ENCODE assay signal across 17 mouse cellular contexts in genomic region chr1:182113587-182114500, GRCm38 (mm10). TPM values are rescaled to one million over a fixed set of nuclear protein-coding genes. Genes with fewer than 3 reads are reported as not detected.
A peak's percentile ranks its signal among the peaks of the same experiment; 100 is the strongest.
DNase-seq lines count a peak whose midpoint lies in the region; ATAC-seq lines count a peak whose summit lies in the region.
"Had no signal": no experiment of that assay in that cellular context is flagged by ENCODE, and none has a peak within 500 bp of the region (broad histone marks: within the 10 kb centered on the region; RNA-seq: fewer than 3 reads in every experiment).

No protein-coding gene starts in this region.

- no peaks in the 10 kb centered on the region for H3K36me3 ChIP-seq in neural tube, embryonic 15.5 days
- H3K36me3 ChIP-seq in forebrain, embryonic 14.5 days (ENCODE audit: control insufficient read depth, insufficient read depth, low read length): no peaks in the 10 kb centered on the region
- H3K36me3 ChIP-seq: midbrain, embryonic 12.5 days had no signal

- peaks cover 20% of the 10 kb centered on the region for H3K4me1 ChIP-seq in neural tube, embryonic 15.5 days
- H3K4me1 ChIP-seq in forebrain, embryonic 14.5 days (ENCODE audit: control insufficient read depth, insufficient read depth, low read length): peaks cover 8% of the 10 kb centered on the region; the same call in 1 of the 2 replicates

- H3K4me2 ChIP-seq in neural tube, embryonic 15.5 days: no peak overlapping the region; the same call in 1 of the 2 replicates
- H3K4me2 ChIP-seq in forebrain, embryonic 14.5 days (ENCODE audit: low read length): no peak overlapping the region
- H3K4me2 ChIP-seq: heart, embryonic 11.5 days; midbrain, embryonic 12.5 days had no signal

- no peak for ATAC-seq in neural tube, embryonic 15.5 days (ENCODE audit: low FRiP score)
- ATAC-seq in forebrain, embryonic 14.5 days: no peak
- ATAC-seq: inflammation-experienced regulatory T-cells, adult 6 months had no signal

- no peaks in the 10 kb centered on the region for H3K27me3 ChIP-seq in neural tube, embryonic 15.5 days (replicated peaks)
- no peaks in the 10 kb centered on the region for H3K27me3 ChIP-seq in forebrain, embryonic 14.5 days (replicated peaks; ENCODE audit: control insufficient read depth, insufficient read depth, low read length)

- no peak overlapping the region for H3K4me3 ChIP-seq in neural tube, embryonic 15.5 days (replicated peaks)
- no peak overlapping the region for H3K4me3 ChIP-seq in forebrain, embryonic 14.5 days (ENCODE audit: low read depth, low read length)
- H3K4me3 ChIP-seq: midbrain, embryonic 12.5 days had no signal

- no peak overlapping the region for H3K9ac ChIP-seq in neural tube, embryonic 15.5 days (replicated peaks)
- no peak overlapping the region for H3K9ac ChIP-seq in forebrain, embryonic 14.5 days (ENCODE audit: low read length)
- H3K9ac ChIP-seq: midbrain, embryonic 12.5 days had no signal

- 29% methylated on average over 19 of the region's 19 CpGs for WGBS in neural tube, embryonic 15.5 days
- WGBS in forebrain, embryonic 14.5 days: 17% methylated on average over 19 of the region's 19 CpGs

- no peaks in the 10 kb centered on the region for H3K9me3 ChIP-seq in neural tube, embryonic 15.5 days (replicated peaks)
- H3K9me3 ChIP-seq in forebrain, embryonic 14.5 days (replicated peaks; ENCODE audit: control insufficient read depth, low read length): no peaks in the 10 kb centered on the region
- H3K9me3 ChIP-seq: midbrain, embryonic 12.5 days had no signal

- H3K27ac ChIP-seq in neural tube, embryonic 15.5 days (replicated peaks): no peak overlapping the region
- H3K27ac ChIP-seq in forebrain, embryonic 14.5 days (ENCODE audit: low read depth, low read length): no peak overlapping the region
- H3K27ac ChIP-seq: midbrain, embryonic 12.5 days had no signal

- DNase-seq in heart, adult 11 months: peak; percentile 84
- DNase-seq in heart, adult 8-10 months (ENCODE audit: low spot score): no peak
- DNase-seq in neural tube, embryonic 10.5 days (ENCODE audit: extremely low spot score, low spot score): peak; percentile 54
- DNase-seq in forebrain, embryonic 14.5 days (ENCODE audit: low spot score): peak; percentile 50
- DNase-seq in retina, postnatal 1 day: peak; percentile 88
- no peak for DNase-seq in layer of hippocampus, postnatal 36 days
- no peak for DNase-seq in cerebellum, adult 18-20 months
- DNase-seq: adrenal gland, postnatal 25 days; cerebellum, adult 9-10 months; thymus, postnatal 4 days had no signal

RNA-seq across cellular contexts. Expression of gene Srp9, which starts 10.7 kb away (rescaled TPM):
- total RNA-seq in heart, adult 8-10 months (2022): 10 to 100 TPM; 42.7 to 54.0 (median 47.9) TPM
- polyA plus RNA-seq in neural tube, embryonic 15.5 days (2015; fragmentation: Nextera tagmentation; extraction: Ambion mirVana): 132 and 140 TPM in 2 replicates
- 155 and 158 TPM in 2 replicates for polyA plus RNA-seq in forebrain, embryonic 14.5 days (2014; fragmentation: Nextera tagmentation; extraction: Ambion mirVana)
- total RNA-seq in layer of hippocampus, postnatal 36 days (2021): 10 to 100 TPM; 65.2 to 76.7 TPM

RNA-seq across cellular contexts. Expression of gene Vmn1r1, which starts 50.4 kb away (rescaled TPM):
- not detected for total RNA-seq in heart, adult 8-10 months (2022)
- polyA plus RNA-seq in neural tube, embryonic 15.5 days (2015; fragmentation: Nextera tagmentation; extraction: Ambion mirVana): not detected in 2 replicates
- polyA plus RNA-seq in forebrain, embryonic 14.5 days (2014; fragmentation: Nextera tagmentation; extraction: Ambion mirVana): not detected in 2 replicates
- total RNA-seq in layer of hippocampus, postnatal 36 days (2021): not detected
- total RNA-seq: adrenal gland, postnatal 25 days; left cerebral cortex, adult 8-10 months had no signal
- polyA plus RNA-seq: C2C12; heart, embryonic 11.5 days; inflammation-experienced regulatory T-cells, adult 6 months; liver, embryonic 16.5 days; midbrain, embryonic 12.5 days had no signal

Comparison
In these comparisons a context has a peak if more than half of its experiments do, and no peak if none do; other contexts are left out.
1. DNase-seq: peak in heart, adult 11 months (single experiment), neural tube, embryonic 10.5 days (single experiment), forebrain, embryonic 14.5 days (single experiment) and retina, postnatal 1 day (single experiment); none in heart, adult 8-10 months (single experiment), layer of hippocampus, postnatal 36 days (0 of 2) and cerebellum, adult 18-20 months (0 of 2).